Mouse (Mus musculus): ENCODE results near the gene Jund.

- TF ChIP-seq TCF12 (IDR thresholded peaks at IDR 0.05; ENCODE audit: low read depth, low read length) (no peak), EP300 (IDR thresholded peaks at IDR 0.05; ENCODE audit: low read depth in 1 of 2, low read length in 2 of 2) (no peak), KAT2A (conservative IDR thresholded peaks at IDR 0.05; ENCODE audit: low read depth, low read length) (no peak), MAFK (IDR thresholded peaks at IDR 0.05; ENCODE audit: borderline replicate concordance, low read depth, low read length) (no peak), POLR2A (IDR thresholded peaks at IDR 0.05; ENCODE audit: control insufficient read depth in 1 of 2, insufficient read depth in 1 of 2, low read depth in 1 of 2, low read length in 2 of 2, poor library complexity in 1 of 2) (no peak), CTCF (IDR thresholded peaks at IDR 0.05 in 2 of 3, conservative IDR thresholded peaks at IDR 0.05 in 1 of 3; ENCODE audit: control insufficient read depth in 1 of 3, insufficient read depth in 1 of 3, low read depth in 2 of 3, low read length in 3 of 3, poor library complexity in 1 of 3, severe bottlenecking in 1 of 3) (no peak)
Observed at GRCm38 (mm10) chr8:70703287-70703686, 4.5 kb downstream of the Jund start, which contains the start of gene Iqcn.

Data from MEL (cell line).